Mouse (Mus musculus) embryonic facial prominence, embryonic 11.5 days (tissue): ENCODE data around the gene Pdpk1. TPM values are rescaled to one million over a fixed set of nuclear protein-coding genes. Genes with fewer than 3 reads are reported as not detected.
"Not testable (repeated sequence)": the region's sequence is repeated elsewhere in the genome, so short reads cannot be mapped to it uniquely, and the experiment has no call there.

ENCODE experiments used
- ATAC-seq: fragments of 200-750 bp; cut with Nextera tagmentation; replicated peaks from 2 replicates; pipeline ENCODE4 v1.8.0; 2017; ENCODE audit warnings: low read depth; ENCODE audit not compliant: insufficient number of reproducible peaks, low FRiP score, low TSS enrichment
- DNase-seq: peaks from one replicate; pipeline ENCODE4 v3.0.0-alpha.2; 2015; ENCODE audit warnings: low spot score
- H3K27ac ChIP-seq: fragments of 300-500 bp; sonication (generic); replicated peaks from 2 replicates; pipeline ENCODE4 v1.5.1; 2014; ENCODE audit warnings: mild to moderate bottlenecking, low read depth, low read length, control low read depth
- H3K27me3 ChIP-seq: fragments of 300-500 bp; sonication (generic); 2 replicates; pipeline ENCODE4 v1.6.1; 2014; ENCODE audit warnings: mild to moderate bottlenecking, low read length, moderate library complexity, mixed read lengths; ENCODE audit not compliant: control insufficient read depth, insufficient read depth
- H3K36me3 ChIP-seq: fragments of 300-500 bp; sonication (generic); replicated peaks from 2 replicates; pipeline ENCODE4 v1.6.1; 2014; ENCODE audit warnings: low read depth, mild to moderate bottlenecking, low read length, moderate library complexity, mixed read lengths; ENCODE audit not compliant: control insufficient read depth, insufficient read depth
- H3K4me1 ChIP-seq: fragments of 300-500 bp; sonication (generic); 2 replicates; pipeline ENCODE4 v1.6.1; 2014; ENCODE audit warnings: low read length, mixed read lengths; ENCODE audit not compliant: control insufficient read depth, insufficient read depth
- H3K4me2 ChIP-seq: fragments of 300-500 bp; sonication (generic); 2 replicates; pipeline ENCODE4 v1.6.1; 2014; ENCODE audit warnings: low read depth, mild to moderate bottlenecking, control low read depth, low read length, moderate library complexity
- H3K4me3 ChIP-seq: fragments of 300-500 bp; sonication (generic); 2 replicates; pipeline ENCODE4 v1.5.1; 2014; ENCODE audit warnings: low read depth, low read length, control low read depth
- H3K9ac ChIP-seq: fragments of 300-500 bp; sonication (generic); replicated peaks from 2 replicates; pipeline ENCODE4 v1.6.1; 2014; ENCODE audit warnings: mild to moderate bottlenecking, control low read depth, low read length
- H3K9me3 ChIP-seq: fragments of 300-500 bp; sonication (generic); replicated peaks from 2 replicates; pipeline ENCODE4 v1.6.1; 2016; ENCODE audit warnings: mild to moderate bottlenecking, low read length, inconsistent platforms, mixed read lengths; ENCODE audit not compliant: control insufficient read depth
- WGBS: fragments of 180-500 bp; shearing (Covaris S2); extraction: QIAGEN DNeasy Blood & Tissue Kit; methylation state at CpG from one replicate; pipeline ENCODE4 v1.1.7; 2014; 5-methylcytosine and 5-hydroxymethylcytosine counted together
- polyA plus RNA-seq: library from polyadenylated mRNA; unstranded; fragments of >200 nt; fragmentation: Nextera tagmentation; extraction: Ambion mirVana; gene quantifications from 2 replicates; pipeline ENCODE4 v1.2.1, GENCODE M21; 2014

Gene Pdpk1
- polyA plus RNA-seq, 1 experiment from 2014 or later, result 33.4 TPM

DNA sequence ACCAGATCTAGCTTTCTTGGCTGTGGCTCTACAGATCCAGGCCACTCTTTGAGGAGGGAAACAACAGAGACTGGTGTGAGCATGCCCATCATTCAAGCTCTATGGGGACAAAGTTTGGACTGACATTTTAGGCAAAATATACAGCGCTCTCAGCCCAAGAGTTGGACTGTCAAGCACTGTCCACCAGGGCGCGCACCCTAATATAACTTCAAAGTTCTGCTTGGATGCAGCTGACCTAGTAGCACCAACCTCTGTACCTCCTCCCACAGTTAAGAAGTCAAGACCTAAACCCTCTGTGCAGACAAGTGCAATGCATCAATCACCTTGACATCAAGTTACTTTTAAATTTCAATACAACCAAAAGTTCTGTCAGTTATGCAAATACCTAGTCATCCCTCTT is 19.2 kb downstream of the Pdpk1 start:
- H3K9ac ChIP-seq, result no peak overlapping the region
- H3K4me3 ChIP-seq, result no peak overlapping the region
- H3K4me2 ChIP-seq, result no peak overlapping the region
- H3K9me3 ChIP-seq, result no peaks in the 10 kb centered on the region
- H3K36me3 ChIP-seq, result no peaks in the 10 kb centered on the region
- ATAC-seq, result no peak
- DNase-seq, result no peak
- H3K27me3 ChIP-seq, result no peaks in the 10 kb centered on the region
- WGBS, result 80% methylated on average over 3 of the region's 3 CpGs
- H3K27ac ChIP-seq, result no peak overlapping the region
- H3K4me1 ChIP-seq, result no peaks in the 10 kb centered on the region

- not testable (repeated sequence) for H3K4me3 ChIP-seq, ATAC-seq, H3K27me3 ChIP-seq, DNase-seq, H3K27ac ChIP-seq, H3K9ac ChIP-seq, H3K4me1 ChIP-seq, H3K9me3 ChIP-seq, H3K36me3 ChIP-seq, H3K4me2 ChIP-seq
- 93% methylated on average over 4 of the region's 4 CpGs for WGBS
Observed at GRCm38 (mm10) chr17:24129246-24129645, 21.5 kb downstream of the Pdpk1 start.

DNA sequence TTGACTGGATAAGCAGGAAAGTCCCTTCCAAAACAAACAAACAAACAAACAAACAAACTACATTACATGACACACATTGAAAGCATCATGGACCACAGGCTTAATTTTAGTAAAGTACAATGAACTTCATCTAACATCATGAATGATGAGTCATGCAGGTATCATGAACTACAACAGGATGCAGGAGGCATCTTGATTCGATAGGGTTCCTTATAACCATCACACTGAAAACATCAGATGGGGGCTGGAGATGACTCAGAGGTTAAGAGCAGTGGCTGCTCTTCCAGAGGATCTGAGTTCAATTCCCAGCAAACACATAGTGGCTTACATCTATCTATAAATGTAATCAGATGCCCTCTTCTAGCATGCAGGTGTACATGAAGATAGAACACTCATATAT is 23.1 kb downstream of the Pdpk1 start:
- Histone ChIP-seq H3K4me1 (no peaks in the 10 kb centered on the region), H3K9me3 (no peaks in the 10 kb centered on the region), H3K9ac (no peak overlapping the region), H3K27me3 (no peaks in the 10 kb centered on the region), H3K27ac (no peak overlapping the region), H3K4me3 (no peak overlapping the region), H3K4me2 (no peak overlapping the region), H3K36me3 (no peaks in the 10 kb centered on the region)
- 86% methylated on average over 1 of the region's 1 CpGs for WGBS
- DNase-seq (no peak), ATAC-seq (no peak)

- 64% methylated on average over 3 of the region's 3 CpGs for WGBS
Observed at GRCm38 (mm10) chr17:24126801-24127200, 23.9 kb downstream of the Pdpk1 start.

GRCm38 (mm10) chr17:24119446-24119845 is 31.3 kb downstream of the Pdpk1 start:
- no peak overlapping the region for H3K27ac ChIP-seq
- no peaks in the 10 kb centered on the region for H3K36me3 ChIP-seq
- no peak overlapping the region for H3K9ac ChIP-seq
- H3K4me2 ChIP-seq, result no peak overlapping the region
- DNase-seq (no peak), ATAC-seq (no peak)
- no peaks in the 10 kb centered on the region for H3K27me3 ChIP-seq
- H3K4me3 ChIP-seq, result no peak overlapping the region
- H3K9me3 ChIP-seq, result no peaks in the 10 kb centered on the region
- no peaks in the 10 kb centered on the region for H3K4me1 ChIP-seq
- 84% methylated on average over 3 of the region's 3 CpGs for WGBS

More at GRCm38 (mm10) chr17:24126801-24127200, 23.9 kb downstream of the Pdpk1 start:
- no peak overlapping the region for H3K4me3 ChIP-seq
- H3K9ac ChIP-seq, result no peak overlapping the region
- no peaks in the 10 kb centered on the region for H3K4me1 ChIP-seq
- no peak overlapping the region for H3K27ac ChIP-seq
- H3K9me3 ChIP-seq, result no peaks in the 10 kb centered on the region
- H3K4me2 ChIP-seq, result no peak overlapping the region
- DNase-seq, result no peak
- ATAC-seq, result no peak
- H3K36me3 ChIP-seq, result no peaks in the 10 kb centered on the region
- no peaks in the 10 kb centered on the region for H3K27me3 ChIP-seq

DNA sequence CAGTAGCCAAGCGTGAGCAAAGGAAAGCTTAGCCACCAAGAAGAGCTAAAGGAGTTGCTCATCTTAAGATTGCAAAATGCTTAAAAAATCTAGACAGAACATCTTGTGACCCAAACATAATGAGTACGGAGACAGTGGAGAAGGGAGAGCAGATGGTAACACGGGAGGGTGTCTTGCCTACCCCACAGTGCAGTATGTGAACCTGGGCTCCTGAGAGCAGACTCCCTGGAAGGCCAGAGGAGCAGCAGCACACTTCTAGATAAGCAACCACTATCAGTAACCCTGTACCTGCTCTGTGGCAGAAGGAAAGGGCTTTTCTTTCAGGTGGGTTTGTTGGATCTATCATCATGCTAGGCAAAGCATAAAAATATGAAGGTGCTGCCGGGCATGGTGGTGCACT is 37.7 kb downstream of the Pdpk1 start:
- Histone ChIP-seq H3K4me3 (no peak overlapping the region), H3K9ac (no peak overlapping the region), H3K9me3 (no peaks in the 10 kb centered on the region), H3K36me3 (no peaks in the 10 kb centered on the region), H3K27ac (no peak overlapping the region), H3K4me2 (no peak overlapping the region), H3K4me1 (no peaks in the 10 kb centered on the region), H3K27me3 (no peaks in the 10 kb centered on the region)
- no peak for ATAC-seq
- DNase-seq, result no peak
- WGBS, result 92% methylated on average over 4 of the region's 4 CpGs

DNA sequence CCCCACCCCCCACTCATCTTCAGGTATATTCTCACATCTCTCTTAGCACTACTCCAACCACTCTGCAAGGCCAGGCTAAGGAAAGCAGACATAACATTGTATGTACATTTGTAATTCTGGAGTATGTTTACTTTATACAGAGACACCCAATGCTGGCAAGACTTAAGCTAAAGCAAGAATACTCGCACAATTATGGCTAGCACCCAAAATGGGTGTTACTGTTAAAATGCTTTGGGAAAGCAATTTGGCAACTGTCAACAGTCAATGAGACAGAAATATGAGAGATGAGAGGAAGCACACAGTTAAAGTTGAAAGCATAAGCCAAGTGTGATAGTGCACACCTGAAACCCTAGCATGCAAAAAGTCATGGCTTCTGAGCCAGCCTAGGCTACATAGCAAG is 39.5 kb downstream of the Pdpk1 start:
- Histone ChIP-seq H3K4me1 (no peaks in the 10 kb centered on the region), H3K4me3 (no peak overlapping the region), H3K36me3 (no peaks in the 10 kb centered on the region), H3K27me3 (no peaks in the 10 kb centered on the region), H3K4me2 (no peak overlapping the region), H3K9ac (no peak overlapping the region), H3K9me3 (no peaks in the 10 kb centered on the region), H3K27ac (no peak overlapping the region)
- WGBS, result 91% methylated on average over 1 of the region's 1 CpGs
- ATAC-seq (no peak), DNase-seq (no peak)

DNA sequence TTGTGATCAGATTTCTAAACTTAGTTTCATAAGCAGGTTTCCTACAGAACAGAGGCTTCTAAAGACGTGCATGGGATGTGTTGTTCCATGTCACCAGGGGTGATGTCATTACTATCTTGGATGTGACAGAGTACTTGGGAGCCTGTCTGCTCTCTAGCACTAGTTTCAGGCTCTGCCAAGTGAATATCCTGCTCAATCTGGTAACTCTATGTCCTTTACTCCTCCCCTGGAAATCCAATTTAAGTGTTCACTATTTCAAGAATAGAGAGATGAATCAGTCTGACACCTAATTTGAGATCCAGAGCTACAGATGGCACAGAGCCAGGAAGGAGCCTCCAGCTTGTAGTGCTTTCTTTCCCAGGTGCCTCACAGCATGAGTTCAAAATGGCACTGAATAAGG is 41.8 kb downstream of the Pdpk1 start:
- Histone ChIP-seq H3K4me2 (no peak overlapping the region), H3K27me3 (no peaks in the 10 kb centered on the region), H3K36me3 (no peaks in the 10 kb centered on the region; the same call in 1 of the 2 replicates), H3K4me1 (no peaks in the 10 kb centered on the region), H3K9ac (no peak overlapping the region), H3K9me3 (no peaks in the 10 kb centered on the region), H3K27ac (no peak overlapping the region), H3K4me3 (no peak overlapping the region)
- ATAC-seq, result no peak
- DNase-seq, result no peak
- WGBS, result 91% methylated on average over 1 of the region's 1 CpGs
